Mouse (Mus musculus) CH12.LX (cell line): Measurements from ENCODE around the gene Gm3435.
"Not testable (repeated sequence)": the region's sequence is repeated elsewhere in the genome, so short reads cannot be mapped to it uniquely, and the experiment has no call there.

Source experiments
- BHLHE40 ChIP-seq: IDR thresholded peaks from 2 replicates; pipeline ENCODE4 v1.6.1; 2011; ENCODE audit warnings: mild to moderate bottlenecking, low read depth, low read length, improper control_type of control experiment
- CHD2 ChIP-seq: IDR thresholded peaks from 2 replicates; pipeline ENCODE4 v1.6.1; 2011; ENCODE audit warnings: low read length, improper control_type of control experiment
- E2F4 ChIP-seq: IDR thresholded peaks from 2 replicates; pipeline ENCODE4 v1.6.1; 2011; ENCODE audit warnings: low read depth, low read length, improper control_type of control experiment; ENCODE audit not compliant: insufficient replicate concordance
- POLR2A ChIP-seq: IDR thresholded peaks from 2 replicates; pipeline ENCODE4 v1.6.1; 2011; ENCODE audit warnings: low read depth, mild to moderate bottlenecking, improper control_type of control experiment, low read length
- TBP ChIP-seq: conservative IDR thresholded peaks from 2 replicates; pipeline ENCODE4 v1.6.1; 2011; ENCODE audit warnings: low read depth, low read length, improper control_type of control experiment

GRCm38 (mm10) chr17:14992522-14993138, 17.3 kb upstream of the Gm3435 start:
- TF ChIP-seq E2F4, BHLHE40, TBP, CHD2, POLR2A: not testable (repeated sequence)
